Mouse (Mus musculus): Measurements from ENCODE around the gene Map3k19. TPM values are rescaled to one million over a fixed set of nuclear protein-coding genes. Genes with fewer than 3 reads are reported as not detected.

Map3k19 gene
- total and polyA plus RNA-seq, 3 experiments: 0.04 TPM; not detected in 2

- H3K79me2 ChIP-seq (replicated peaks; ENCODE audit: control insufficient read depth, extremely low read depth, insufficient read depth, poor library complexity, severe bottlenecking): peaks cover 5% of the 10 kb centered on the region
- H3K36me3 ChIP-seq (replicated peaks in 1 of 2; ENCODE audit: control insufficient read depth in 1 of 2, insufficient read depth in 1 of 2, low read length in 1 of 2): peaks cover 38 to 65% of the 10 kb centered on the region in 2 experiments
- no peak overlapping the region for H3K9ac ChIP-seq (ENCODE audit: insufficient read depth, low read depth)
- no peak for TF ChIP-seq JUN (IDR thresholded peaks at IDR 0.05; ENCODE audit: insufficient read depth, low read depth, low read length)
- no peak for TF ChIP-seq TBP (conservative IDR thresholded peaks at IDR 0.05; ENCODE audit: low read depth, low read length)
- no peak for TF ChIP-seq MAZ (IDR thresholded peaks at IDR 0.05; ENCODE audit: low read depth, low read length)
- no peak for TF ChIP-seq PAX5 (IDR thresholded peaks at IDR 0.05; ENCODE audit: low read length)
- no peak for TF ChIP-seq HCFC1 (IDR thresholded peaks at IDR 0.05; ENCODE audit: low read depth, low read length)
- no peak for TF ChIP-seq BHLHE40 (IDR thresholded peaks at IDR 0.05; ENCODE audit: low read depth, low read length)
- TF ChIP-seq MEF2A (IDR thresholded peaks at IDR 0.05; ENCODE audit: borderline replicate concordance, low read depth, low read length): no peak
- TF ChIP-seq USF1 (IDR thresholded peaks at IDR 0.05; ENCODE audit: low read depth, low read length): no peak
- no peak for TF ChIP-seq CHD2 (IDR thresholded peaks at IDR 0.05; ENCODE audit: low read length)
- TF ChIP-seq MAFK (IDR thresholded peaks at IDR 0.05; ENCODE audit: insufficient replicate concordance, low read length): no peak
- no peak for TF ChIP-seq CHD1 (IDR thresholded peaks at IDR 0.05; ENCODE audit: low read depth, low read length)
- no peak for TF ChIP-seq NRF1 (IDR thresholded peaks at IDR 0.05; ENCODE audit: low read depth, low read length)
- no peak for TF ChIP-seq E2F4 (IDR thresholded peaks at IDR 0.05; ENCODE audit: insufficient replicate concordance, low read depth, low read length)
- no peak for TF ChIP-seq SMC3 (IDR thresholded peaks at IDR 0.05; ENCODE audit: low read depth, low read length)
- TF ChIP-seq MAX (IDR thresholded peaks at IDR 0.05; ENCODE audit: low read length): no peak
- TF ChIP-seq CTCF (conservative IDR thresholded peaks at IDR 0.05 in 1 of 2, IDR thresholded peaks at IDR 0.05 in 1 of 2; ENCODE audit: low read depth in 2 of 2, low read length in 2 of 2): no peak
- no peak for TF ChIP-seq POLR2A (IDR thresholded peaks at IDR 0.05; ENCODE audit: low read depth, low read length)
- no peak for TF ChIP-seq IRF4 (IDR thresholded peaks at IDR 0.05; ENCODE audit: low read depth, low read length)
- no peak for TF ChIP-seq TCF12 (IDR thresholded peaks at IDR 0.05; ENCODE audit: low read depth, low read length)
- peaks cover 11 to 55% of the 10 kb centered on the region in 2 experiments for H3K4me1 ChIP-seq (ENCODE audit: control insufficient read depth in 1 of 2, insufficient read depth in 2 of 2)
- dilution Hi-C loops (cut with MboI; ENCODE audit: extremely low pct_ligation_motif_present, extremely low pct_unique_long_range_greater_than_20kb, low sequenced_read_pairs) (no loop called here), in situ Hi-C loops (cut with MboI; ENCODE audit: low pct_ligation_motif_present, low pct_unique_long_range_greater_than_20kb, low sequenced_read_pairs) (no loop called here)
- H3K27me3 ChIP-seq (replicated peaks): no peaks in the 10 kb centered on the region
- no peak for DNase-seq (ENCODE audit: extremely low read depth)
- no peak overlapping the region for H3K27ac ChIP-seq (ENCODE audit: insufficient read depth, low read depth)
- no peaks in the 10 kb centered on the region for H3K9me3 ChIP-seq (replicated peaks; ENCODE audit: low read length)
- H3K4me3 ChIP-seq (replicated peaks in 1 of 3; ENCODE audit: low read depth in 2 of 3, low read length in 2 of 3, poor library complexity in 1 of 3): no peak overlapping the region
- H3K4me2 ChIP-seq (ENCODE audit: insufficient read depth, low read depth, poor library complexity, severe bottlenecking): no peak overlapping the region
Observed at GRCm38 (mm10) chr1:127802916-127803315, 51.9 kb downstream of the Map3k19 start.

DNA sequence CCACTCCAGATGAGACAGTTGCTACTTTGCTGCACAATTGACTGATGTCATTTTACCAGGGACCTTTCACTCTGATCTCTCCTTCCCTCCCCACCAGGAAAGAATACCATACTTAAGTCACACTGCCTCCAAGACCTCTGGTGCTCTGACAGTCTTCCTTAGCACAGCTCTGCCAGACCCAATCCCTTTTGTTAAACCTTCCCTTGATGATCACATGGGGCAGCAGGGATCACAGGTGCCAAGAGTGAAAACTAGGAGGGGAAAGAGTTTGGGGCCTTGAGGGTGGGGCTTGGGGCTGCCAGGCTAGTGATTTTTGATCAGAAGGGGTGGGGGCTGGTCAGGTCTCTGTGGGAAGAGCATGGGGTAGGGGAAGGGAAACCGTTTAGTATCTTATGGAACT is 58.1 kb downstream of the Map3k19 start:
- no peak overlapping the region; the same call in 1 of the 2 replicates for H3K27ac ChIP-seq (ENCODE audit: insufficient read depth, low read depth)
- no peak overlapping the region for H3K9ac ChIP-seq (ENCODE audit: insufficient read depth, low read depth)
- no peak for DNase-seq (ENCODE audit: extremely low read depth)
- no peak overlapping the region for H3K4me2 ChIP-seq (ENCODE audit: insufficient read depth, low read depth, poor library complexity, severe bottlenecking)
- in situ Hi-C loops (cut with MboI; ENCODE audit: low pct_ligation_motif_present, low pct_unique_long_range_greater_than_20kb, low sequenced_read_pairs) (no loop called here), dilution Hi-C loops (cut with MboI; ENCODE audit: extremely low pct_ligation_motif_present, extremely low pct_unique_long_range_greater_than_20kb, low sequenced_read_pairs) (no loop called here)
- H3K27me3 ChIP-seq (replicated peaks): no peaks in the 10 kb centered on the region
- H3K79me2 ChIP-seq (replicated peaks; ENCODE audit: control insufficient read depth, extremely low read depth, insufficient read depth, poor library complexity, severe bottlenecking): peaks cover 32% of the 10 kb centered on the region
- H3K36me3 ChIP-seq (replicated peaks in 1 of 2; ENCODE audit: control insufficient read depth in 1 of 2, insufficient read depth in 1 of 2, low read length in 1 of 2): peaks cover 26 to 68% of the 10 kb centered on the region in 2 experiments
- no peak overlapping the region for H3K4me3 ChIP-seq (replicated peaks in 1 of 3; ENCODE audit: low read depth in 2 of 3, low read length in 2 of 3, poor library complexity in 1 of 3)
- H3K4me1 ChIP-seq (ENCODE audit: control insufficient read depth in 1 of 2, insufficient read depth in 2 of 2): peaks cover 11 to 44% of the 10 kb centered on the region in 2 experiments
- H3K9me3 ChIP-seq (replicated peaks; ENCODE audit: low read length): no peaks in the 10 kb centered on the region
- TF ChIP-seq POLR2AphosphoS2 (IDR thresholded peaks at IDR 0.05; ENCODE audit: low read depth, low read length) (no peak), SIN3A (IDR thresholded peaks at IDR 0.05; ENCODE audit: low read length) (no peak), PAX5 (IDR thresholded peaks at IDR 0.05; ENCODE audit: low read length) (no peak), TCF12 (IDR thresholded peaks at IDR 0.05; ENCODE audit: low read depth, low read length) (no peak), UBTF (IDR thresholded peaks at IDR 0.05; ENCODE audit: low read depth, low read length) (no peak), JUN (IDR thresholded peaks at IDR 0.05; ENCODE audit: insufficient read depth, low read depth, low read length) (no peak), GABPA (IDR thresholded peaks at IDR 0.05; ENCODE audit: insufficient replicate concordance, low read depth, low read length) (no peak), KAT2A (IDR thresholded peaks at IDR 0.05; ENCODE audit: insufficient replicate concordance, low read length) (no peak), RAD21 (IDR thresholded peaks at IDR 0.05; ENCODE audit: low read depth, low read length) (no peak), HCFC1 (IDR thresholded peaks at IDR 0.05; ENCODE audit: low read depth, low read length) (no peak), CTCF (conservative IDR thresholded peaks at IDR 0.05 in 1 of 2, IDR thresholded peaks at IDR 0.05 in 1 of 2; ENCODE audit: low read depth in 2 of 2, low read length in 2 of 2) (no peak), E2F4 (IDR thresholded peaks at IDR 0.05; ENCODE audit: insufficient replicate concordance, low read depth, low read length) (no peak), CHD1 (IDR thresholded peaks at IDR 0.05; ENCODE audit: low read depth, low read length) (no peak), MEF2A (IDR thresholded peaks at IDR 0.05; ENCODE audit: borderline replicate concordance, low read depth, low read length) (no peak), IRF4 (IDR thresholded peaks at IDR 0.05; ENCODE audit: low read depth, low read length) (no peak), NRF1 (IDR thresholded peaks at IDR 0.05; ENCODE audit: low read depth, low read length) (no peak), CHD2 (IDR thresholded peaks at IDR 0.05; ENCODE audit: low read length) (no peak), ELF1 (IDR thresholded peaks at IDR 0.05; ENCODE audit: low read depth, low read length) (no peak), ZNF384 (IDR thresholded peaks at IDR 0.05; ENCODE audit: low read depth, low read length) (no peak), JUND (conservative IDR thresholded peaks at IDR 0.05; ENCODE audit: low read depth, low read length) (no peak)
